Mouse (Mus musculus): ENCODE measurements around the gene Lsr. TPM values are rescaled to one million over a fixed set of nuclear protein-coding genes. Genes with fewer than 3 reads are reported as not detected.

Gene Lsr
- not detected in 2 replicates for polyA plus RNA-seq (2012)

DNA sequence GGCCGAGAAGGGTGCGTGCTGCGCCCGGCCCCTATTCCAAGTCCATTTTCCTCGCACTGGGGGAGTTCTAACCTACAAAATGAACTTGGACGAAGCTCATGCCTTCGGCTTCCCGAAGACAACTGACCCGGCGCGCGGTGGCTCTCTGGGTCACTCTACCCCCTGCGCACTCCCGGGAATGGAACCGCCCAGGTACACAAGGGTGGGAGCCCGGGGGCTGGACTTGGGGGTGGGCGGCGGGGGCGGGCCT lies at the start of gene Lsr:
Gene Lsr (minus strand): TSS at position 214 of the 250 bp plus-strand sequence.
- TF ChIP-seq GATA1 (IDR thresholded peaks at IDR 0.05; ENCODE audit: low read length): no peak

GRCm38 (mm10) chr7:31017104-31017901 lies 44.0 kb upstream of the Lsr start:
- TF ChIP-seq GATA1 (IDR thresholded peaks at IDR 0.05; ENCODE audit: low read length): no peak

DNA sequence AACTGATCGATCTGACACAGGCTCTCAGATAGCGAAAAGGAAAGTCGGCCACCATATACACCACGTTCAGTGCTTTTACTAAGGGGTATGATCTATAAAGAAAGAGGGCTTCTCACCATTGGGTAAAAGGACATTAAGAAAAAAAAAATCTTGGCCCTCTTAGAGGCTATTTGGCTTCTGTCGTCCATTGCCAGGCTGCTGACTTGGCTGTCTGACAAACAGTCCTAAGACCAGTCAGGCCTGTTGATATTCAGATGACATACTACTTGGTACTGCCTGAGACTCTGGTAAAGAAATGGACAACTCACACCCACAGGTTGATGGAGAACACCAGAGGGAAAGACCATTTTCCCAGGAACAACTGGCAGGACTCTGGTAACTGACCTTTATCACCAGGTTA lies 39.7 kb upstream of the Lsr start:
- no peak for TF ChIP-seq GATA1 (IDR thresholded peaks at IDR 0.05; ENCODE audit: low read length)

- no peak for TF ChIP-seq GATA1 (IDR thresholded peaks at IDR 0.05; ENCODE audit: low read length)
Measured at GRCm38 (mm10) chr7:31008889-31009288, 35.6 kb upstream of the Lsr start.

DNA sequence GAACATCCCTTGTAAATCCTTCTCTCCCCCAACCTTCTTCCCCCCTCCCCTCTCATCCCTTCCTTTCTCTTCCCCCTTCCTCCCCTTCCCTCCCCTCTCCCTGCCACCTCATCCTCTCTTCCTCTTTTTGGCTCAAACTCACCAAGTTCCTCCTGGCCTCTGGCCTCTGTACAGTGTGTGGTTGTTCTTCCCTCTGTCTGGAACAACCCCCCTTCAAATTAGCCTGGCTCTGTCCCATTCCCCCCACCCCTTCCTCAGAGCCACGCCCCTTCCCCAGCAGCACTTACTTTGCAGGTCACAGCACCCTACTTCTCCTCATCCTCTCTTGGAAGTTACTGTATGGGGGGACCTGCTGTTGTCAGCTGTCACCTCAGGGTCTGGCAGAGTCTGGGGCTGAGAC lies 34.9 kb upstream of the Lsr start:
- no peak for TF ChIP-seq GATA1 (IDR thresholded peaks at IDR 0.05; ENCODE audit: low read length)

DNA sequence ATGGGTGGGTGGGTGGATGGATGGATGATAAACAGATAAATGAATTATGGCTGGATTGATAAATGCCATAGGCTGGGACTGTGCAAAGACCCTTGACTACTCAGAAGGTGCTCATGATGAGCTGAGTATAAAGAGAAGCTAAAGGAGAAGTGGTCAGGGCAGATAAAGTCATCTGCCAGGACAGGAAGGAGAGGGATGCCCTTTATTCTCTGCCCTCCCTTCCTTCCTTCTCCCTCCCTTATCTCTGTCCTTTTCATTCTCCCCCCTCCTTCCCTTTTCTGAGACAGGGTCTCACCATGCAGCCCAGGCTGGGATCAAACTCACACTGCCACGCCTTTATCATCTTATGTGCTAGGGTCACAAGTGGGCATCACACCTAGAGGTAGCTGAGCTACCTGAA lies 34.5 kb upstream of the Lsr start:
- TF ChIP-seq GATA1 (IDR thresholded peaks at IDR 0.05; ENCODE audit: low read length): no peak

DNA sequence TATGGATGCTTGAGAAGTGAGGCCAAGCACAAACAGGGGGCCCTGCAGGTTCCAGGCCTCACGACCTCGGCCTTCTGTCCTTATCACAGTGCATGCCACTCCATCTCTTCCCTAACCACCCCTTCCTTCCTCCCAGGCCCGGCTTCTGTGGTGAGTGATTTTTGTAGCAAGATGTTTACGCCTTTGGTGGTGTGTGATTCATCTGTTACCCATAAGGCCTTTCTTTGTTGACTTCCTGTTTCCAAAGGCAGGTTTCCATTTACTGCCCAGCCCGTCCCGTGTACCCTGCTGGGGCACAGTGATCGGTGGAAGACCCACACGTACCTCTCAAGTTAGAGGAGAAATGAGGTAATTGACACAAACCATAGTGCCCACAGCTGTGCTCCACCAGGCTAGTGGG lies 29.4 kb upstream of the Lsr start:
- no peak for TF ChIP-seq GATA1 (IDR thresholded peaks at IDR 0.05; ENCODE audit: low read length)

- no peak for TF ChIP-seq GATA1 (IDR thresholded peaks at IDR 0.05; ENCODE audit: low read length)
Measured at GRCm38 (mm10) chr7:31000505-31001020, 27.3 kb upstream of the Lsr start.

- TF ChIP-seq GATA1 (IDR thresholded peaks at IDR 0.05; ENCODE audit: low read length): no peak
Measured at GRCm38 (mm10) chr7:30996491-30996890, 23.2 kb upstream of the Lsr start.

- TF ChIP-seq GATA1 (IDR thresholded peaks at IDR 0.05; ENCODE audit: low read length): no peak
Measured at GRCm38 (mm10) chr7:30993986-30994385, 20.7 kb upstream of the Lsr start.

DNA sequence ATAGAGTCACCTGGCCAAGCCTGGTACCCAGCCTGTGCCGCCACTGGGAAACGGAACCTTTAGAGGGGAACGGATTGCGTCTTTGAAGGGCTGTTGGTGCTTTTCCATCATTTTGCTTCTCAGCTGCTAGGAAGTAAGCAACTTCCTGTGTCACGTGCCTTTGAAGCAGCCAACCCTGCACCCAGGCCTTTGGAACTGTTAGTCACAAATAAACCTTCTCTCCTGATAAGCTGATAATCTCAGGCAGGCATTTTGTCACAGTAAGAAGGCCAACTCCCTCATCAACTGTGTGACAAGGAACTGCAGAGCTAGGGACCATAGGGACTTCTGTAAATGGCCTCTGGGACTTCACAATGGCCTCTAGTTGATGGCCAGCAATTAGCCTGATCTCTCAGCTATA lies 18.9 kb upstream of the Lsr start:
- no peak for TF ChIP-seq GATA1 (IDR thresholded peaks at IDR 0.05; ENCODE audit: low read length)

- TF ChIP-seq GATA1 (IDR thresholded peaks at IDR 0.05; ENCODE audit: low read length): no peak
Measured at GRCm38 (mm10) chr7:30988519-30989162, 15.4 kb upstream of the Lsr start.

- no peak for TF ChIP-seq GATA1 (IDR thresholded peaks at IDR 0.05; ENCODE audit: low read length)
Measured at GRCm38 (mm10) chr7:30985357-30985756, 12.1 kb upstream of the Lsr start.

DNA sequence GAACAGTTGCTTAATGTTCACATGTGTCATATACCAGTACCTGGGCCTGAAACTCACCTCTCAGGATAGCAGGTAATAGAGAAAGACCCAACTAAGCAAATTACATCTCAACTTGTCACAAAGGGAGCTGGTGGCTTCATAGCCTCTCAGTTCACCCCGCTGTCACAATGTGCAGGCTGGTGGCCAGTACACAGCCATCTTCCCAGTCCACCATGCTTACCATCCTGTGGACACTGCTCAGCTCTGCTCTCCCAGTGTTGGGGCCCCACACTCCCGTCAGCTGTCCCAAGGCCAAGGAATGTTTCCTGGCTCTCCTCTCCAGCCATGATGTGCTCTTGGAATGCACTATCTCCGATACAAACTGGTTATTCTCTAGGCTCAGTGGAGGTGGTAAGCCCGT lies 8.4 kb upstream of the Lsr start:
- no peak for TF ChIP-seq GATA1 (IDR thresholded peaks at IDR 0.05; ENCODE audit: low read length)

- TF ChIP-seq GATA1 (IDR thresholded peaks at IDR 0.05; ENCODE audit: low read length): no peak
Measured at GRCm38 (mm10) chr7:30973501-30974289, 431 bp upstream of the Lsr start, which contains the start of gene Fam187b. Gene Fam187b, plus strand, starts transcription at chr7:30973790.

Measured in G1E-ER4 (cell line).